Mouse (Mus musculus) thymus, adult 2 months (tissue): Measurements from ENCODE around the gene 4930523C07Rik. TPM values are rescaled to one million over a fixed set of nuclear protein-coding genes. Genes with fewer than 3 reads are reported as not detected.

ENCODE experiments used
- DNase-seq: peaks from one replicate; pipeline ENCODE4 v3.0.0; 2021
- H3K27ac ChIP-seq: fragments of 200-500 bp; 2 replicates; pipeline ENCODE4 v1.5.1; 2012; ENCODE audit warnings: low read length, control low read depth; ENCODE audit not compliant: control insufficient read depth, insufficient read depth
- H3K27me3 ChIP-seq: fragments of 200-500 bp; 2 replicates; pipeline ENCODE4 v1.6.1; 2012; ENCODE audit warnings: mild to moderate bottlenecking, low read length, moderate library complexity, mixed read lengths; ENCODE audit not compliant: control insufficient read depth, insufficient read depth
- H3K36me3 ChIP-seq: fragments of 200-500 bp; 2 replicates; pipeline ENCODE4 v1.6.1; 2012; ENCODE audit warnings: mild to moderate bottlenecking, low read length, moderate library complexity; ENCODE audit not compliant: control insufficient read depth, insufficient read depth
- H3K4me1 ChIP-seq: fragments of 200-500 bp; replicated peaks from 2 replicates; pipeline ENCODE4 v1.6.1; 2012; ENCODE audit warnings: low read length; ENCODE audit not compliant: control insufficient read depth, insufficient read depth
- H3K4me3 ChIP-seq: fragments of 200-500 bp; 2 replicates; pipeline ENCODE4 v1.5.1; 2012; ENCODE audit warnings: mild to moderate bottlenecking, low read length, control low read depth, moderate library complexity; ENCODE audit not compliant: control insufficient read depth, insufficient read depth
- CTCF ChIP-seq: fragments of 200-500 bp; IDR thresholded peaks from 2 replicates; pipeline ENCODE4 v1.5.1; 2012; ENCODE audit warnings: mild to moderate bottlenecking, control low read depth, low read length, moderate library complexity, borderline replicate concordance; ENCODE audit not compliant: control insufficient read depth, poor library complexity, insufficient read depth; ENCODE audit errors: extremely low read depth
- POLR2A ChIP-seq: fragments of 200-500 bp; IDR thresholded peaks from 2 replicates; pipeline ENCODE4 v1.6.1; 2012; ENCODE audit warnings: mild to moderate bottlenecking, low read length, control low read depth, moderate library complexity; ENCODE audit not compliant: control insufficient read depth, poor library complexity, insufficient read depth; ENCODE audit errors: extremely low read depth
- WGBS: fragments of 180-500 bp; shearing (Covaris S2); methylation state at CpG from one replicate; pipeline ENCODE4 v1.1.7; 2018; 5-methylcytosine and 5-hydroxymethylcytosine counted together
- polyA plus RNA-seq: library from polyadenylated mRNA; depleted of rRNA; stranded (reverse); fragments of >200 nt; gene quantifications from 2 replicates; pipeline ENCODE4 v1.2.3, GENCODE M21; 2012

4930523C07Rik gene
- polyA plus RNA-seq, 1 experiment: 25.8 TPM

GRCm38 (mm10) chr1:160035561-160035960 is 8.6 kb upstream of the 4930523C07Rik start:
- Histone ChIP-seq H3K4me1 (peaks cover 16% of the 10 kb centered on the region), H3K27me3 (no peaks in the 10 kb centered on the region), H3K4me3 (no peak overlapping the region), H3K36me3 (no peaks in the 10 kb centered on the region), H3K27ac (no peak overlapping the region)
- TF ChIP-seq CTCF (no peak), POLR2A (no peak)
- DNase-seq: no peak
- WGBS: 93% methylated on average over 3 of the region's 3 CpGs

- TF ChIP-seq CTCF: no peak
- DNase-seq: no peak
- Histone ChIP-seq H3K36me3 (no peaks in the 10 kb centered on the region), H3K4me1 (peaks cover 16% of the 10 kb centered on the region), H3K4me3 (no peak overlapping the region), H3K27me3 (no peaks in the 10 kb centered on the region), H3K27ac (no peak overlapping the region)
- WGBS: 68% methylated on average over 5 of the region's 5 CpGs
Observed at GRCm38 (mm10) chr1:160036996-160037521, 7.1 kb upstream of the 4930523C07Rik start.

DNA sequence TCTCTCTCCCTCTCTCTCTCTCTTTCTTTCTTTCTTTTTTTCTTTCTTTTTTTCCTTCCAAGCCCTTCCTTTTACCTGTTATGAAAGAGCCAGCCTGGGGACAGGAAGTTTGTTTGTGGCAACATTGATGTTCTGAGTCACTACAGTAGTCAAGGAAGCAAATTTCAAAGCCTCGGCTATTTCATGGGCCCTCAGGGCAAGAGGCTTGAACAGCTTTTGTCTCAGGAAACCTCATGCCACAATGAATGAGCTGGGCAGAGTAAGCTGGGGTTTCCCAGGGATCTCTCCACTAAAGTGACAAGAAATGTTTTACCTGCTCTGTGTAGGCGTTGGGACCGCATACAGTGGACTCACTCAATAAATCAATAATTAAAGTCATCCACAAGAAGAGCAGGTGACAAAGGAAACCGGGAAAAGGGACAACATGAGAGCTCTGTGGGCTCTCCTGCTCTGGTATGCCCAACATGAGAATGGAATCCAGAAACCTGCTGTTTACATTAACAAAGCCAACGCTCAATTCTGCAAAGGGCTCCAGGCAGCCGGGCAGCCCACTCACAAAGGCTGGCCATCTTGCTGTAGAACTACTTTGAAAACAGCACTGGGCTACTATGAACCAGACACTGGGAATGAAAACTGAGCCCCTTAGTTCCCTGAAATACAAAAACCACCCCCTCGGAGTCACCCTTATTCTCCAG is 4.1 kb upstream of the 4930523C07Rik start:
- no peaks in the 10 kb centered on the region for H3K36me3 ChIP-seq
- H3K27ac ChIP-seq: no peak overlapping the region
- TF ChIP-seq POLR2A (no peak), CTCF (no peak)
- no peak for DNase-seq
- peaks cover 23% of the 10 kb centered on the region for H3K4me1 ChIP-seq
- no peaks in the 10 kb centered on the region for H3K27me3 ChIP-seq
- 70% methylated on average over 7 of the region's 7 CpGs for WGBS
- no peak overlapping the region for H3K4me3 ChIP-seq

DNA sequence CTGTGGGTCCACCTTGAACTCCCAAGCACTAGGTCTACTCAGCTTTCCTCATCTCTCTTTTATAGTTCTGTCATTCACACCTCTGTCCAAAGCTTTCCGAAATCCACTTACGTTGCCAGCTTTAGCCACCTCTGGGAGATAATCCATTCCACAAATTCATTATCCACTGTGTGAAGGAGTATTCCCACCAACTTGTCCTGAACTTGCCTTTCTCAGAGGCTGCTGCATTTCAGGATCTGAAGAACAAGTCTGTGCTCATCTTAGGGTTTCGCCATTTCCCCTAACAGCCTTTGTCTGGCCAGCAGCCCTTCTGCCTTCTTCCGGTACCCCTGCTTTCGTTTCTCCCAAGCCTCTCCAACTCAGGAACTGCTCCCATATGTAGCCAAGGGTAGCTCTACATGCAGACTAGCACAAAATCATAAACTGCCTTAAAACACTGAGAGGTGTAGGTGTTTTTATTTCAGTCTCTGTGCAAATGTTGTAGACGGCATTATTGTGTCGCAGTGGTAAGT is 2.9 kb upstream of the 4930523C07Rik start:
- peaks cover 27% of the 10 kb centered on the region for H3K4me1 ChIP-seq
- H3K27me3 ChIP-seq: no peaks in the 10 kb centered on the region
- no peak overlapping the region for H3K4me3 ChIP-seq
- no peaks in the 10 kb centered on the region for H3K36me3 ChIP-seq
- DNase-seq: no peak
- H3K27ac ChIP-seq: no peak overlapping the region
- TF ChIP-seq POLR2A (no peak), CTCF (no peak)
- 92% methylated on average over 7 of the region's 7 CpGs for WGBS

GRCm38 (mm10) chr1:160042351-160042750 is 1.8 kb upstream of the 4930523C07Rik start:
- TF ChIP-seq CTCF (no peak), POLR2A (no peak)

GRCm38 (mm10) chr1:160043271-160043975 is 759 bp upstream of the 4930523C07Rik start:
- 92% methylated on average over 13 of the region's 13 CpGs for WGBS
- no peak for TF ChIP-seq POLR2A
- no peak for TF ChIP-seq CTCF
- no peaks in the 10 kb centered on the region for H3K36me3 ChIP-seq
- H3K4me3 ChIP-seq: no peak overlapping the region
- peaks cover 28% of the 10 kb centered on the region for H3K4me1 ChIP-seq
- no peak for DNase-seq
- peak overlapping the region; percentile 86; the same call in 1 of the 2 replicates for H3K27ac ChIP-seq
- no peaks in the 10 kb centered on the region for H3K27me3 ChIP-seq

More at GRCm38 (mm10) chr1:160042351-160042750, 1.8 kb upstream of the 4930523C07Rik start:
- Histone ChIP-seq H3K36me3 (no peaks in the 10 kb centered on the region), H3K27me3 (no peaks in the 10 kb centered on the region), H3K4me3 (no peak overlapping the region), H3K27ac (no peak overlapping the region), H3K4me1 (peaks cover 24% of the 10 kb centered on the region)
- WGBS: 92% methylated on average over 7 of the region's 7 CpGs
- no peak for DNase-seq
